Mouse (Mus musculus): ENCODE results near the gene Kat2b. TPM values are rescaled to one million over a fixed set of nuclear protein-coding genes. Genes with fewer than 3 reads are reported as not detected.
"Not testable (repeated sequence)": the region's sequence is repeated elsewhere in the genome, so short reads cannot be mapped to it uniquely, and the experiment has no call there.

The Kat2b gene
- total RNA-seq (2021), result 10 to 100 TPM; 76.0 to 81.3 TPM
- 20.7 and 25.2 TPM in 2 replicates for polyA plus RNA-seq (2012; rRNA removed)
- long read RNA-seq, full-length matches to known transcripts, result 19 of 26 reads
- long read RNA-seq, partial matches to known transcripts, result 4 of 26 reads
- long read RNA-seq, other reads (novel, unspliced or antisense), result 3 of 26 reads

DNA sequence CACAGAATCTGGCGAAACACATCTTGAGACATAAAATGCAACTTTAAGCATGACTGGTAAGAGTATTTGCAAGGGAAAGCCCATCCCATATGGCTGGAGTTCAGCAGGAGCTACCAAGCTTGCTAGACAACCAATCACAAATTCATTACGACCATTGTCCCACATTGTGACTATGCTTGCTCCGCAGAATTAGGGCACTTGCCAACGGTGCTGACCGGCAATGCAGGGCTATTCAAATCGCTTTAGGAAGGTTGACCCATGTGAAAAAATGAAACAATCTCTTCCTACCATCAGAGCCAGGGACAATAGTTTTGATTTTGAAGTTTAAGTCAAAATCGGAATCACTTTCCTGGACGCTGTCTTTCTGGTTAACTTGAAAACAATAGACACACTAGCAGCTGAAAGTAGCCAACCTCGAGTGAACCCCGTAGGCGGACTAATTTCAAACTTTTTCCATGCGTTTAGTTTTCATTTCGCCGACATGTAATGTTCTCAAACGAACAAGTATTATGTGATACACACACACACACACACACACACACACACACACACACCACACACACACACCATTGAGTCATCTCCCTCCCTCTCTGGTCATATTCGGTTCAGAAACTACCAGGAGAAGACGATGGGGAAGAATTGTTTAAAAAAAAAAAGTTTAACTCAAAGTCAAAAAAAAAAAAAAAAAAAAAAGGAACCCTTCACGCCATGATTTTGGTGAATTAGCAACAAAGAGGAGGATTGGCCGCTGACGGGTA is at the start of gene Kat2b:
Gene Kat2b, plus strand, starts transcription at position 701 of the 758 bp plus-strand sequence.
- DNase-seq, result peak; percentile 85

DNA sequence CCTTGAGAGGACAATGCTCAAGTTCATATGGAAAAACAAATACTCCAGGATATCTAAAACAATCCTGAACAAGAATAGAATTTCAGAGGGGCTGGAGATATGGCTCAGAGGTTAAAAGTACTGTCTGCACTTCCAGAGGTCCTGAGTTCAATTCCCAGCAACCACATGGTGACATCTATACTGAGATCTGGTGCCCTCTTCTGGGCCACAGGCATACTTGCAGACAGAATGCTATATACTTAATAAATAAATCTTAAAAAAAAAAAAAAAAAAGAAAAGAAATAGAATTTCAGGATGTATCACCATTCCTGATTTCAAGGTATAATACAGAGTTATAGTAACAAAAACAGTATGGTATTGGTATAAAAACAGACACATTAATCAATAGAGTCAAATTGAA is 47.3 kb upstream of the Kat2b start:
- no peak for DNase-seq

DNA sequence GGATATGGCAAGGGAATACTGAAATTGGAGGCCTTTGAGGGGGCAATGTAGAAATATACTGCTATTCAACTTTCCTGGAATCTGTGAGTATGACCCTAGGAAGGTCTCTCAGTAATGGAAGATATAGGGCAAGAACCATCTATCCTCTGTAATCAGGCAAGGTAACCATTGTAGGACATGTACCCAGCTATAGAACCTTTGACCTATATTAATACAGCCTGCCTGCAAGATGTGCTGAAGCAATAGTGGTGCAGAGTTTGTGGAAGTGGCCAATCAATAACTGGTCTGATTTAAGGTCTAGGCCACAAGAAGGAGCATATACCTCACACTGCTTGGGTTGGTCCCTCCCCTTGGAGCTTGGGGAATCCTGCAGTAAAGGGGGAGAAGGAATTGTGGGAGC is 46.2 kb upstream of the Kat2b start:
- no peak for DNase-seq

DNA sequence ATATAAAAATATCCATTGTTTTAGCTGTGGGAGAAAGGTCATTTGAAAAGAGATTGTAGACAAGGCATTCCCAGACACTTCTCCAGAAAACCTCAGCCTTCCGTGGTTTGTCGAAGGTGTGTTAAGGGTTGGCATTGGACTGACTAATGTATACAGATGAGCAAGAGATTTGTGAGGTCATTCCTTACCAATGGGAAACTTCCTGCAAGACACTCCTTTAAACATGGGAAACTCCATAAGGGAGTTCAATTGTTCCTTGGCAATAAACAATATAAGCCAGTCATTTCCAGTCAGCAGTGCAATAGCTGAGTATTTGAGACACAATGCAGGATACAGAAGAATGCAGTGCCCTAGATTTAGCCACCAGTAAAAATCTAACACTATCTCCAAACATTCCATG is 38.6 kb upstream of the Kat2b start:
- DNase-seq, result no peak

DNA sequence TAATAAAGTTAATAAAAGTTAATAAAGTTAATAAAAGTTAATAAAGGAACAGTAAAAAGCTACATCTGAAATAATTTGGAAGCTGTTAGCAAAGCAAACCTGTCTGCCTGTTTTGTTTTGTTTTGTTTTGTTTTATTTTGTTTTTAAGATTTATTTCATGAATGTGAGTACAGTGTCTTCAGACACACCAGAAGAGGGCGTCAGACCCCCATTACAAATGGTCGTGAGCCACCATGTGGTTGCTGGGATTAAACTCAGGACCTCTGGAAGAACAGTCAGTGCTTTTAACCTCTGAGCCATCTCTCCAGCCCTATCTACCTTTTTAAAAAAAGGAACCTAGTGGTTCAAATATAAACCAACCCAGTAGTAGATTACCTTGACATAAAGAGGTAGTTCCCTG is 35.5 kb upstream of the Kat2b start:
- DNase-seq, result peak; percentile 40

GRCm38 (mm10) chr17:53532425-53532824 is 34.2 kb upstream of the Kat2b start:
- peak; percentile 51 for DNase-seq

GRCm38 (mm10) chr17:53539351-53539750 is 27.3 kb upstream of the Kat2b start, which contains the start of gene Pp2d1:
Gene Pp2d1, minus strand, starts transcription at chr17:53539451.
- not testable (repeated sequence) for DNase-seq

DNA sequence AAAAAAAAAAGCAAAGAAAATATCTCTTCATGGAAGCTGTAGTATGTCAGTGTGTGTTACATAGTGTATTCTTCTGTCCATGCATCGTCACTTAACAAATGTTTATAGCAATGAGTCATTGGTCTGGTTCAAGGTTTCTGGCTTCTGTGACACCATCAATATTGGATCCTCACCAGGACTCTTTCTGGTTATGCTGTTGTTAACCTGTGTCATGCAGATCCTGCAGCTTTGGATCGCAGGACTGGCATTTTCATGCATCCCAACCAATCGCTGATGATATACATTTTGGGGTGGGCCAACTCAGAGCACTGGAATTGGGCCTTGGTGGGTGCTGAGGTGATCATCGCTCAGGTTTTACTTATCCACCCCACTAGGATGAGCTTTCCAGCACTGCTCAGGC is 24.1 kb upstream of the Kat2b start:
- peak; percentile 58 for DNase-seq

GRCm38 (mm10) chr17:53543591-53544324 is 22.9 kb upstream of the Kat2b start:
- peak; percentile 23 for DNase-seq

GRCm38 (mm10) chr17:53551306-53552299 is 15.1 kb upstream of the Kat2b start:
- DNase-seq, result no peak

GRCm38 (mm10) chr17:53554088-53554487 is 12.6 kb upstream of the Kat2b start:
- peak; percentile 66 for DNase-seq

GRCm38 (mm10) chr17:53554813-53555212 is 11.8 kb upstream of the Kat2b start:
- DNase-seq, result no peak

DNA sequence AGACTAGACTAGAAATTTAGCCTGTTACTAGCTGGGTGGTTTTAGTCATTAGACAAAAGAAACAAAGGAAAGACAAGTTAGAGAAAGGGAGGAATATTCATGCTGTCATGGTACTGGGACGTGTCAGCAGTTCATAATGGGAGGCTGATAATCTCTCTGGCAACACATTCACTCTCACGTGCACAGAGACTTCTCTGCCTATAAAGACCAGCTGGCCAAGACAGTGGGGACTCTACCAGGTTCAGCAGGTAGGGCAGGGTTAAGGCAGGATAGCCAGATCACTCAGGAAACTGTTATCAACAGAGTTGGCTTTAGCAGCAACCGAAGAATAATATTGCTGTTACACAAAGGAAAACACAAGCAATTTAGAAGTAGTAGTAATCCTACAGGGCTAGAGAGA is 9.2 kb upstream of the Kat2b start:
- no peak for DNase-seq

DNA sequence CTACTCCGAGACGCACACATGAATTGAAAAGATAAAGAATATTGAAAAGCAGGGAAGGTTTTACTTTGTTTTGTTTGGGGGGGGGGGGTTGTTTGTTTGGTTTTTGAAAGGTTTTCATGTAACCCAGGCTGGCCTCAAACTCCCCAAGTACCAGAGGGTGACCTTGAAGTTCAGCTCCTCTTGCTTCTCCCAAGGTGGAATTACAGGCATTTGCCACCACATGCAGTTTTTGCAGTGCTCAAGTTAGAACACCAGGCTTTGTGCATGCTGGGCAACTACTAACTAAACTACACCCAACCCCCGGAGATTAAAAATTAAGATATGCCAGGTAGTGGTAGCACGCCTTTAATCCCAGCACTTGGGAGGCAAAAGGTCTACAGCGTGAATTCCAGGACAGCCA is 7.0 kb upstream of the Kat2b start:
- no peak for DNase-seq

GRCm38 (mm10) chr17:53561458-53562029 is 5.1 kb upstream of the Kat2b start:
- no peak for DNase-seq

- no peak for DNase-seq
Observed at GRCm38 (mm10) chr17:53564837-53565236, 1.8 kb upstream of the Kat2b start.

GRCm38 (mm10) chr17:53566919-53567345 is 271 bp downstream of the Kat2b start:
- DNase-seq, result peak; percentile 90

DNA sequence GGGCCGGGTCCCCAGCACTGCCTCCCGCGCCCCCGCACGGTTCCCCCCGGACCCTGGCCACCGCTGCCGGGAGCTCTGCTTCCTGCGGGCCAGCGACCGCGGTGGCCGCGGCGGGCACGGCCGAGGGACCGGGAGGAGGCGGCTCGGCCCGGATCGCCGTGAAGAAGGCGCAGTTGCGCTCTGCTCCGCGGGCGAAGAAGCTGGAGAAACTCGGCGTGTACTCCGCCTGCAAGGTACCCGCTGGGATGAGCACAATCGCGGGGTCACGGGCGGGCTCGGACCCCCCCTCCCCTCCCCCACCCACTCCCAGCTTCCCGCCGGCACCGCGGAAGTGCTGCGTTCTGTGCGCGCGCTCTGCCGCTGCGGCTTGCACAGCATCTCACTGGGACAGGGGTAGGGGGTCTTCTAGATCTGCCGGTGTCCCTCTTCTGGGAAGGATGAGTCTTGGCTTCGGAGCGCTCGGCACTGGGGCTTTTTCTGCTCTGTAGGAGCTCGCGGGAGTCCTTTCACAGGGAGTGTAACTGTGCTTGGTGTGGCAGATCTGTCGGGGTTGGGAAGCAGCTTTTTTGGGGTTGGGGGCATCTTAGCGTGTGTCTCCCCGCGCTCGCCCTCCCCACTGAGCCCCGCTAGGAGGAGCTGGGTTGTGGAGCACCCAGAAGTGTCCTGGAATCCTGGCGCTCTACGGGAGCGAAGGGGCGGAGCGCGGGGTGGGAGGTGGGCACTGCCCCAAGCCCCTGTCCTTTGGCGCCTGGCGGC is 863 bp downstream of the Kat2b start:
- peak; percentile 84 for DNase-seq

GRCm38 (mm10) chr17:53568118-53568517 is 1.5 kb downstream of the Kat2b start:
- DNase-seq, result peak; percentile 92

- no peak for DNase-seq
Observed at GRCm38 (mm10) chr17:53568734-53569386, 2.2 kb downstream of the Kat2b start.
